Mouse (Mus musculus): ENCODE data around the gene Poc1a.
A peak's percentile ranks its signal among the peaks of the same experiment; 100 is the strongest.

The Poc1a gene

GRCm38 (mm10) chr9:106265358-106266075 lies 15.3 kb upstream of the Poc1a start:
- no peak for DNase-seq (ENCODE audit: low spot score)

DNA sequence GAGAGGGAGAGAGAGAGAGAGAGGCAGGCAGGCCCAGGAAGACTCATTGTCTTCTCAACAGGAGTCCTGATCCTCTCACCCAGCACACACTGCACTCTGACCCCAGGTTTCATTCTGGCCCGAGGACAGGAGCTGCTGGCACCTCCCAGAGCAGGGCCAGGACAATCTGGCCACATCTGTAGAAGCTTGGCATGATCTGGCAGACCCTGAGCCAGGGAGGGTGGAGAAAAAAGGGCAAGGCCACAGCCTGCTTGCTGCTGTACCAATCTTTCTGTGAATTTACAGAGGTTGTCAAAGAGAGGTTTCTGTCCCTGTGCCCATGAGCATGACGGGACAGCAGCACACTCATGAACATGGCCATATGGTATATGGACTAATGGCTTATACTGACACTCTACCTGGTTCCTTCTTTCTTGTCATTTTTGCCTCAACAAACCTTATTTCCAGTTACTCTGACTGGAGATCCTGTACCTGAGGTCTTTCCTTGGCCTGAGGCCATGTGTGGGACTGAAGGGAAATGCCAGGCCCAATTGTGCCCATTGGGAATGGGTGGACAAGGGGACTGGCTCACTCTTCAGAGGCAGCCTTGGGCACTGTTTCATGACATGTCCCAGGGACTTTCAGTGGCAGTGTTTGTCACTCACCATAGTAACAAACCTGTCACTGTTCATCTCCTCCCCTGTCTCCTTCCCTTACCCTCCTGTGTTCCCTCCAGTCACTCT lies 13.8 kb upstream of the Poc1a start:
- DNase-seq (ENCODE audit: low spot score) = no peak

DNA sequence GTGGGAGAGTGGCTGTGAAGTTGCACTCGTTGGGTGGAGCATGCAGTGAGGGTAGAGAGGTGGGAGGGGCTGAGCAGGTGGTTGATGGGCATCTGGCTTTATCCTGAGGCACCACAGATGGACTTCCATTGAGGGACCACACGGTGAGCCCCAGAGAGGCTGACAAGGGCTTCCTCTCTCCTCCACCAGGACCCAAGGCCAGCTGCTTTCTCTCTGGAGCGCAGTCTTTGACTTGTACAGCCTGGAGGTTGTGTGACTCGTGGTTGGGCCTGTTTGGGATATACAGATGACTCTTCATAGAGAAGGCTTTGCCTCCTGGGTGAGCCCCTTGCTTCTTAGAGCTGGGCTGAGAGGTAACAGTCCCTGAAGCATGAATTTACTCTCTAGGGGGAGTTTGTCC lies 12.4 kb upstream of the Poc1a start:
- no peak for DNase-seq (ENCODE audit: low spot score)

DNA sequence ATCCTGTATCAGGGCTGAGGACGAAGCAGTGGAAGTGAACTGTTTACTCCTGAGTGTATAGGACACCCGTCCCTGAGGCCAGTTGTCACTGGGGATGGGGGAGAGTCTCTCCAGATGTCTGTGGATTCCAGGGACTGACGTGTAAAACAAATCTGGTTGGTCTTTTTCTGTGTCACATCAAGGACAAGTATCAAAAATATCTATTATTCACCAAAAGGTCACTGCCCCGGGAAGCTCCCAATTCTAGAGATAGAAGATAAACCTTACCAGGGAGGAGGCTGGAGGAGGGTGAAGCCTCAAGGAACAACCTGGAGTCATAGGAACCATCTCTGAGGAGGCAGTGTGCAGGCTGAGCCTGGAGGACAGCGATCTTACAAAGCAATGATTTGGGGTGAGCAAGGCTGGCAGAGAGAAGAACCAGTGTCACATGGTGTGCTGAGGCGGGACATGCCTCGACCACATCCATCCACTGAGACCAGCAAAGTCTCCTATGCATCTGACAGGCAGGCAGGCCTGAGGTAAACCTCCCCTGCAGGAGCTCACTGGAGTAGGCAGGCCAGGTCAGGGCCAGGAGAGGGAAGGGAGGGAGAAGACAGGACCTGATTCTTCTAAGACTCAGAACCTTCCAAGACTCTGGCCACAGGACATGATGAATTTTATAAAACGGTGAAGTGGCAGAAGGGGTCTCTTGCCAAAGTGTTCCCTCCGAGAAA lies 11.6 kb upstream of the Poc1a start:
- DNase-seq (ENCODE audit: low spot score) = no peak

DNA sequence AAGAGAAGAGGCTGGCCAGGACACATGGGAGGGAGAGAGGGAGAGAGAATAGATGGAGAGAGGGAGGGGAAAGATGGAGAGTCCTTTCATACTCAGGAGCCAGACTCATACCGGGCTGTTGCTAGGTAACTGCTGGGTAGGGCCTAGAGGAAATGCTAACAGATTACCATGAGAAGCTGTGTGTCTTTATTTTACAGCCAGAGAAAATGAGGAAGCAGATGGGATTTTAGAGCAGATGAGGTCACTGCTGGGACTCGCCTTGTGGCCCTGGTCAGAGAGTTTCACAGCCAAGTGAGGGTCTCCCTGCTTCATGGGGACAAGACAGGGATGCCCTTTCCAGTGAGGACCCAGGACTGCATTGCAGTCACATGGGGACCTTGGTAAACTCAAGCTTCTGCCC lies 11.0 kb upstream of the Poc1a start:
- DNase-seq (ENCODE audit: low spot score) = no peak

DNA sequence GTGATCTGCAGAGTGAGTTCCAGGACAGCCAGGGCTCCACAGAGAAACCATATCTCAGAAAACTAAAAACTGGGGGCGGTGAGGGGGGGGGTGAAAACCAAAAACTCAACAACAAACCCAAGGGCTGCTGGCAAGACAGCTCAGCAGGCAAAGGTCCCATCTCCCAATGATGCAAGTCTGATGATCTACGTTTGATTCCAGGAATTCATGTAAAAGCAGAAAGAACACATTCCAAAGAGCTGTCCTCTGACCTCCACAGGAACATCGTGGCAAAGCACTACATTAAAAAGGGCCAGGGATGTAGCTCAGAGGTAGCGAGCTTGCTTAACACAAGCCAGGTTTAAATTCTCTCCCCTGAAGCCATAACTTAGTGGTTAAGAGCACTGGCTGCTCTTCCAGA lies 10.2 kb upstream of the Poc1a start:
- peak; percentile 45 for DNase-seq (ENCODE audit: low spot score)

GRCm38 (mm10) chr9:106272288-106272687 lies 8.6 kb upstream of the Poc1a start:
- no peak for DNase-seq (ENCODE audit: low spot score)

GRCm38 (mm10) chr9:106273276-106273675 lies 7.6 kb upstream of the Poc1a start:
- DNase-seq (ENCODE audit: low spot score) = peak; percentile 69

DNA sequence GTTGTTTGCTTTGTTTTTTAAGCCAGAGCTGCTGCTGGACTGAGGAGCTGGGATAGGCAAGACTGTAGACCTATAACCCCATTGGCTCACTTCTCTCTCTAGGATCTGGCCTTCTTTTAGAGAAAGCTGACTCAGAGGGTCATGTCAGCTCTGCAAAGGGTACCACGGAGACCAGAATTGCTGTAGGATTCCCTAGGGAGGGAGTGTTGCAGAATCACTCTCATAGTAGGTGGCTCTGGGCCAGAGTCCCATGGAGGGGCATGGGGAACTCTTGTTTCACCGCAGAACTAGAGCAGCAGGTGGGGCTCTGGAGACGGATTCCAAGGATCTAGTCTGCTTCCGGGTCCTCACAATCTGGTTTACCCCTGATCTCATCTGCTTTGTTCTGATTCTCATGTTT lies 7.1 kb upstream of the Poc1a start:
- DNase-seq (ENCODE audit: low spot score) = peak; percentile 53

DNA sequence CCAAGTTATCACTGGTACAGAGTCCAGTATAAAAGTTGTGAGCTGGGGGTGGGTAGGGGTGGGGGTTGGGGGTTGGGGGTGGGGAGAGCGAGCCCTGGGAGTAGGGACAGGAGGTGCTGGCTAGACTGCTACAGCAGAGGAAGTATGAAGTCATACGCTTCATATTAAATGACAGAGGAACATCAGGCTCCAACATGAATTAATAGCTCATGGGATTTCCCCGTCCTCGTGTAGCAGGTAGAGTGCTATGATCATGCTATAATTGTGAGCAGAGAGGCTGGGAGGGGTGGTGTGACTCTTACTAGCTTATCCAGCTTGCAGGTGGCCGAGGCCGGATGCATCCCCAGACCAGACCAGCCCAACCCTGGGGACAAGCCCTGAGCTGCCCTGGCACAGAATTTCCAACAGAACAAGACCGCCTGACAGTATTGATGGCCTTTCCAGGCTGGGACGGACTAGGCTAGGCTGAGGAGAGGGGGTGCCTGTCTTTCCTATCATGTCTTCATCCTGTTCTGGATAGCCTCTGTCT lies 6.1 kb upstream of the Poc1a start:
- no peak for DNase-seq (ENCODE audit: low spot score)

- no peak for DNase-seq (ENCODE audit: low spot score)
Observed at GRCm38 (mm10) chr9:106275806-106276205, 5.1 kb upstream of the Poc1a start.

- DNase-seq (ENCODE audit: low spot score) = peak; percentile 73
Observed at GRCm38 (mm10) chr9:106280386-106280785, 475 bp upstream of the Poc1a start.

- no peak for DNase-seq (ENCODE audit: low spot score)
Observed at GRCm38 (mm10) chr9:106282024-106282423, 1.2 kb downstream of the Poc1a start.

DNA sequence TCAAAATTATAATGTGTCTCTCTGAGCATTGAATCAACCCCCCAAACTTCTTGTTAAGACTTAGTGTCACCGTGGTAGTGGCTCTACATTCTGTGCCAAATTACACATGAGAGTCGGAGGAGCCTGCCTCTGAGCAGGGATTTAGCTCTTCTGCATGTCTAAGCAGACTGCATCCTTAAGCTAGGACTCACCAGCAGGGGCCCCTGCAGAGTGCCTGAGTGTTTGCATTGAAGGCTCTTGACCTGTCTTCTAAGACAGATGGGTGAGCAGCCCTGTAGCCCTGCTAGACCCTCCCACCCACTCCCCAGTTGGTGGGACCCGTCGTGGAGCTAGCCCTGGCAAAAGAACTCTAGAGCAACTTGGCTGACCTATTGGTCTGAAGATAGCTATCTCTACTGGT lies 6.3 kb downstream of the Poc1a start:
- DNase-seq (ENCODE audit: low spot score) = no peak

DNA sequence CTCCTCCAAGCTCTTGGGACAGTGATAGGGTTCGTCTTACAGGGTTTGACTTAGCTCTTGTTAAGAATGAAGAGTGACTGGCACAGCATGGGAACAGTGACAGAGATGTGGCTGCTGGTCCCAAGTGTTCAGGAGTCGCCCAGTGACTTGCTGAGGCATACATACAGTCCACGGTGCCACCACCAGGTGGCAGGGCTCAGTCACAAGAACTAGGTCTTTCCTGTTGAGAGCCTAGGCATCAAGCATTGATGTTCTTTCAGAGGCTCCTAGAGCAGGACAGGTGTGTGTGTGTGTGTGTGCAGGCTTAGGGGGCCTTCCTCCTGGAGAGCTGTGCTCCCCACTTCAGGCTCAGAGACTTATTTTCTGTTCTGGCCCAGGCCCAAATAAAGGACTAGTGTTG lies 8.0 kb downstream of the Poc1a start:
- no peak for DNase-seq (ENCODE audit: low spot score)

DNA sequence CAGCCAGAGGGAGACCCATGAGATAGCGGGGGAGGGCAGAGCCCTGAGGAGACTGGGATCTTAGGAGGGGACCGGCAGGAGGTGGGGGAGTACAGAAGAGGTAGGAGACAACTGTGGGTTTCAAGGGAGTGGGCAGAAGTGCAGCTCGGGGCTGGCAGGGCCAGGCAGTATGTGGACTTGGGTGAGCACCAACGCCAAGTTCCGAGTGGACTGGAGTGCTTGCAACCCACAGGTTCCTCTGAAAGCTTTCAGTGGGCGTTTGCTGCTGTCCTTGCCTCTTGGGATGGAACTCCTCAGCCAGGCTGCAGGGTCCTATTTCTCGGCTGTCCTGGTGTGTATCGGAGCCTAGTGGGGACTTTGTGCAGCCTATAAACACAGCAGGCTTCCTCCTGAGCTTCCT lies 9.0 kb downstream of the Poc1a start:
- DNase-seq (ENCODE audit: low spot score) = no peak

GRCm38 (mm10) chr9:106290636-106291122 lies 9.8 kb downstream of the Poc1a start:
- DNase-seq (ENCODE audit: low spot score) = no peak

- DNase-seq (ENCODE audit: low spot score) = no peak
Observed at GRCm38 (mm10) chr9:106293569-106294156, 12.8 kb downstream of the Poc1a start.

- DNase-seq (ENCODE audit: low spot score) = no peak
Observed at GRCm38 (mm10) chr9:106296637-106297174, 15.8 kb downstream of the Poc1a start.

DNA sequence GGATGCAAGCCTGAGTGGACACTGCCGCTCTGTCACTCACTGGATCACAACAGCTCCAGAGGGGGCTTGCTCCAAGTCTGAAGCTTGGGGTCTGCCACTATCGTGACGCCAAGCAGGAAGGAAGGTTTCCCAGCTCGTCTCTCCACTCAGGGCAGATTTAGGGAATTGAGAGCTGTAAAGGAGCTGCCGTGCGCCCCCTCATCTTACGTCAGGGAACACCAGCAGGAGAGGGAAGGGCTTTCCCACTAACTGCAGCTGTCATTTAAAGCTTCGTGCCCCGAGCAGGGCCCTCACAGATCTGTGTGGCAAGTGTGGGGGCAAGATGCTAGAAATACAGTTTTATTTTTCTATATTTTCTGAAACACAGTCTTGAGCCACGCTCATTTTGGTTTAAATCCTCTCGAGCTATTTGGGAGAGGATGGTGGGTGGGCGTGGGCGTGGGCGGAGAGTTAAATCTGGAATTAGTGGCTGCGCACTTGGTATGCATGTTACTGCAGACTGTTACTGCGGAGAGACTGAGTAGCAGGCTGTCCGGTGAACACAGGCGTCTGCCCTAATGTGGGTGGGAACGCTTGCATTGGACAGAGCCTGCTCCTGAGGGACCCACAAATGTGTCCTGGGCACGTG lies 19.4 kb downstream of the Poc1a start:
- DNase-seq (ENCODE audit: low spot score) = no peak

DNA sequence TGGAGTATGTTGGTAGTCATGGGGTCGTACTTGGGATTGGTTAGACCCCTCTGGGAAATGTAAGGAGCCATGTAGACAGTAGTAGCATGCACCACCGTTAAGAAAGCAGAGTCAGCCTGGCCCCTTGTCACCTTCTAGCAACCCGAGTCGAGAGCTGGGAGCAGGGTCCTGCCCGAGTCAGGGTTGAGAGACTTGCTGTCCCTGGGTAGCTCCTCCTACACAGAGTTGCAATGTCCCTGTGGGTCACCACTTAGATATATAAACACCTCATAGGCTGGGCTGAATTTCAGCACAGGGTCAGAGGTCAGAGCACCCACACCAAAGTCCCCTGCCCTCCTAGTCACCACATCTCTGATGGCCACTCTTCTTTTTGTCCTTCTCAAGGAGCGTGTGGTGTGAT lies 20.1 kb downstream of the Poc1a start:
- DNase-seq (ENCODE audit: low spot score) = no peak

All from yolk sac, embryonic 10.5 days (tissue).